Mouse (Mus musculus) G1E (cell line): ENCODE results near the gene Churc1. TPM values are rescaled to one million over a fixed set of nuclear protein-coding genes. Genes with fewer than 3 reads are reported as not detected.

Experiments used
- ATAC-seq: 2 replicates; pipeline ENCODE4 v1.8.0; 2016; ENCODE audit warnings: mild to moderate bottlenecking; ENCODE audit not compliant: insufficient number of reproducible peaks, poor library complexity, low FRiP score, severe bottlenecking; ENCODE audit errors: extremely low read depth
- DNase-seq: peaks from one replicate; pipeline ENCODE4 v3.0.0; 2012; ENCODE audit warnings: low spot score
- H3K27me3 ChIP-seq: 2 replicates; pipeline ENCODE4 v1.6.1; 2012; ENCODE audit warnings: mild to moderate bottlenecking, low read length, inconsistent platforms; ENCODE audit not compliant: insufficient read depth
- H3K36me3 ChIP-seq: replicated peaks from 2 replicates; pipeline ENCODE3; 2012; ENCODE audit warnings: mild to moderate bottlenecking, inconsistent platforms
- H3K4me1 ChIP-seq: 2 replicates; pipeline ENCODE4 v1.6.1; 2012; ENCODE audit warnings: low read depth, low read length, inconsistent platforms, mixed read lengths; ENCODE audit not compliant: insufficient read depth
- H3K4me3 ChIP-seq: 2 replicates; pipeline ENCODE4 v1.5.1; 2012; ENCODE audit warnings: low read depth, mild to moderate bottlenecking, inconsistent platforms, low read length, moderate library complexity, mixed read lengths
- H3K9me3 ChIP-seq: replicated peaks from 2 replicates; pipeline ENCODE4 v1.6.1; 2012; ENCODE audit warnings: inconsistent platforms
- CTCF ChIP-seq: IDR thresholded peaks from 2 replicates; pipeline ENCODE4 v1.5.1; 2012; ENCODE audit warnings: low read depth, low read length, inconsistent platforms, mixed read lengths
- GATA1 ChIP-seq: IDR thresholded peaks from 2 replicates; pipeline ENCODE4 v1.6.1; 2012; ENCODE audit warnings: borderline replicate concordance, low read length, inconsistent platforms, mixed read lengths
- GATA2 ChIP-seq: IDR thresholded peaks from 2 replicates; pipeline ENCODE4 v1.6.1; 2012; ENCODE audit warnings: low read depth, low read length, inconsistent platforms, borderline replicate concordance
- POLR2AphosphoS5 ChIP-seq: IDR thresholded peaks from 2 replicates; pipeline ENCODE4 v1.6.1; 2012; ENCODE audit warnings: low read depth, low read length, inconsistent platforms; ENCODE audit not compliant: insufficient replicate concordance
- TAL1 ChIP-seq: conservative IDR thresholded peaks from 2 replicates; pipeline ENCODE4 v1.6.1; 2012; ENCODE audit warnings: low read depth, low read length, inconsistent platforms, mixed read lengths
- polyA plus RNA-seq: library from polyadenylated mRNA; stranded (reverse); fragments of >175 nt; gene quantifications from 2 replicates; pipeline ENCODE4 v1.2.3, GENCODE M21; 2012
- total RNA-seq, 2 experiments: library from RNA; stranded (forward) in 1 of 2; stranded (reverse) in 1 of 2; fragments of 200-1000 nt in 1 of 2; fragments of >200 nt in 1 of 2; fragmentation: Nextera tagmentation in 1 of 2; gene quantifications; 2 replicates each; pipeline ENCODE4 v1.2.3; 2014 to 2017

Gene Churc1
- total and polyA plus RNA-seq, 3 experiments, result 8.0 to 123 (median 46.1) TPM

- Histone ChIP-seq H3K4me3 (peak overlapping the region; percentile 61; the same call in 1 of the 2 replicates), H3K36me3 (no peaks in the 10 kb centered on the region), H3K4me1 (peaks cover 12% of the 10 kb centered on the region), H3K27me3 (no peaks in the 10 kb centered on the region; the same call in 1 of the 2 replicates), H3K9me3 (peaks cover 14% of the 10 kb centered on the region)
- no peak for TF ChIP-seq TAL1
- peak; percentile 47 for TF ChIP-seq CTCF
- DNase-seq (peak; percentile 62), ATAC-seq (no peak)
Measured at GRCm38 (mm10) chr12:76752652-76753318, 12.6 kb upstream of the Churc1 start.

DNA sequence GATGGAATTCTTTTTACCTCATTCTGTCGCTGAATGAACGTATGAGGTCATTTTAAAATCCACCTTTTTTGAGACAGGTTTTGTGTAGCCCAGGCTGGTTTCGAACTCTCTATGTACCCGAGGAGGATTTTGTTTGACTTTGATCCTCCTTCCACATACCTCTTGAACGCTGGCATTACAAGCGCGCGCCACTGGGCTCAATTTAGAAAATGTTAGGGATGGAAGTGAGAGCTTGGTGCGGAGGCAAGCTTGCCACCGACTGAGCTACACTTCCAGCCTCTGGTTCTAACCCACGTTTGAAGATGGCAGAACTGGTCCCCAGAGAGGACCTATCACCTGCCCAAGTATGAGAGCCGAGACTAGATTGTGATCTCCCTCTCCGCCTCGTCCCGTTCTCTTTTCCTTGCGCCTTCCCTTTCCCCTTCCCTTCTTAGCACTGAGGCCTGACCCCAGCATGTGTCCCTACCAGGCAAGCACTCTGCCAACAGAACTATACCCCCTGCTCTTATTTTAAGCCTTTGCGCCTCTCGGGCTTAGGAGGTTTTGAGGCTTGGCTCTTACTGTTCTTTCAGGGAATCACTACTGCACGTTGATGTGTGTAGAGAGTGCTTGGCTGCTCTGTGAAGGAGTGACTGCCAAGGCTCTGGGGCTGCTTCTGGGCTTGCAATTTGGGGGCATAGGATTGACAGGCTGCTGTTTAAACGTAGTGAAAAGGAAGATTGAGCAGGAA lies 728 bp downstream of the Churc1 start:
- DNase-seq, result no peak
- no peaks in the 10 kb centered on the region for H3K9me3 ChIP-seq
- H3K27me3 ChIP-seq, result no peaks in the 10 kb centered on the region
- no peak for TF ChIP-seq TAL1
- no peak for TF ChIP-seq GATA1
- no peak for TF ChIP-seq CTCF
- no peak for TF ChIP-seq POLR2AphosphoS5
- TF ChIP-seq GATA2, result no peak
- ATAC-seq, result no peak
- H3K4me3 ChIP-seq, result peak overlapping the region; percentile 80
- peaks cover 29% of the 10 kb centered on the region for H3K36me3 ChIP-seq
- peaks cover 39% of the 10 kb centered on the region for H3K4me1 ChIP-seq

- no peaks in the 10 kb centered on the region for H3K9me3 ChIP-seq
- ATAC-seq (no peak), DNase-seq (no peak)
- TF ChIP-seq GATA2 (no peak), CTCF (no peak), POLR2AphosphoS5 (no peak)
- H3K27me3 ChIP-seq, result no peaks in the 10 kb centered on the region
- peaks cover 58% of the 10 kb centered on the region for H3K36me3 ChIP-seq
- peaks cover 56% of the 10 kb centered on the region for H3K4me1 ChIP-seq
- H3K4me3 ChIP-seq, result no peak overlapping the region
Measured at GRCm38 (mm10) chr12:76770841-76771500, 5.6 kb downstream of the Churc1 start.

DNA sequence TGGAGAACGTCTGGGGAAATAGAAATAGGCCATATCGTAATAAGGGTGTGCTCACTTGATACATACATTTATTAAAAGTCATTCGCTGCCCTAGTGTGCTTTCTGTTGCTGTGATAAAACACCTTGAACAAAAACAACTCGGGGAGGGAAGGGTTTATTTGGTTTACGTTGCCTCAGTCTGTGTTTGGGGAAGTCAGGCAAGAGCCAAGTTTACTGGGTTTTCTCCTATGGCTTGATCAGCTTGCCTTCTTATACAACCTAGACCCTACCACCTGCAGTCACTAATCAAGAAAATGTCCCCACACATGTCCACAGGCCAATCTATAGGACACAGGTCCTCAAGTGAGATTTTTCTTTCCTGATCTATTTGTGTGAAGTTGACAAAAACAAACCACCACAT lies 6.2 kb downstream of the Churc1 start:
- peaks cover 54% of the 10 kb centered on the region for H3K4me1 ChIP-seq
- ATAC-seq, result no peak
- TF ChIP-seq CTCF (no peak), GATA1 (no peak), GATA2 (no peak), TAL1 (no peak), POLR2AphosphoS5 (no peak)
- H3K4me3 ChIP-seq, result no peak overlapping the region
- no peaks in the 10 kb centered on the region for H3K27me3 ChIP-seq
- no peaks in the 10 kb centered on the region for H3K9me3 ChIP-seq
- H3K36me3 ChIP-seq, result peaks cover 58% of the 10 kb centered on the region
- no peak for DNase-seq

DNA sequence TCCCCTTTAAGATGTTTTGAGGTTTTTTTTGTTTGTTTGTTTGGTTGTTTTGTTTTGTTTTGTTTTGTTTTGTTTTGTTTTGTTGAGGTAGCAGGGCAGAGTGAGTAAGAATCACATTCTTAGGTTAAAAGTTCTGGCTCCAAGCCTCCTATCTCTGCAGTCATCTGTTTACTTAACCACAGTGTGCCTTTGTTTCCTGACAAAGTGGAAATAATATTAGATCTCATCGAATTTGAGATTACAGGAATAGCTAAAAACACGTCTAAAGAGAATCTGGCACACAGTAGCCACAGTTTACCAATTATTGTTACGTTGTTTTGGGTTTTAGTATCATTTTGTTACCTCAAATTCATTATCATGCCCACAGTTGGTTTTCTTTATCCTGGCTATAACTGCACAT lies 9.3 kb downstream of the Churc1 start:
- Histone ChIP-seq H3K36me3 (peaks cover 57% of the 10 kb centered on the region), H3K9me3 (no peaks in the 10 kb centered on the region), H3K4me1 (peaks cover 60% of the 10 kb centered on the region), H3K27me3 (no peaks in the 10 kb centered on the region), H3K4me3 (no peak overlapping the region)
- ATAC-seq (0 out of 2 replicates have a peak, but pooled peaks have one; percentile 30), DNase-seq (no peak)
- TF ChIP-seq CTCF (no peak), POLR2AphosphoS5 (no peak), TAL1 (no peak)

GRCm38 (mm10) chr12:76775132-76775531 lies 9.8 kb downstream of the Churc1 start:
- H3K27me3 ChIP-seq, result no peaks in the 10 kb centered on the region
- no peak for ATAC-seq
- no peak for TF ChIP-seq GATA1
- no peak for TF ChIP-seq POLR2AphosphoS5
- no peak for TF ChIP-seq GATA2
- TF ChIP-seq CTCF, result no peak
- TF ChIP-seq TAL1, result no peak
- H3K36me3 ChIP-seq, result peaks cover 58% of the 10 kb centered on the region
- no peak overlapping the region for H3K4me3 ChIP-seq
- no peak for DNase-seq
- peaks cover 57% of the 10 kb centered on the region for H3K4me1 ChIP-seq
- H3K9me3 ChIP-seq, result no peaks in the 10 kb centered on the region
